Mouse (Mus musculus) liver, embryonic 11.5 days (tissue): ENCODE measurements around the gene Psmb6. TPM values are rescaled to one million over a fixed set of nuclear protein-coding genes. Genes with fewer than 3 reads are reported as not detected.
A peak's percentile ranks its signal among the peaks of the same experiment; 100 is the strongest.

Experiments used
- ATAC-seq: fragments of 200-750 bp; cut with Nextera tagmentation; replicated peaks from 2 replicates; pipeline ENCODE4 v1.8.0; 2017; ENCODE audit warnings: moderate number of reproducible peaks, mild to moderate bottlenecking, moderate TSS enrichment, moderate library complexity; ENCODE audit not compliant: low FRiP score
- DNase-seq: peaks from one replicate; pipeline ENCODE4 v3.0.0-alpha.2; 2017; ENCODE audit warnings: low spot score
- H3K27ac ChIP-seq: fragments of 300-500 bp; sonication (generic); 2 replicates; pipeline ENCODE4 v1.5.1; 2014; ENCODE audit warnings: mild to moderate bottlenecking, low read depth, low read length, control low read depth
- H3K27me3 ChIP-seq: fragments of 300-500 bp; sonication (generic); replicated peaks from 2 replicates; pipeline ENCODE4 v1.6.1; 2014; ENCODE audit warnings: low read length, mixed read lengths; ENCODE audit not compliant: control insufficient read depth, insufficient read depth
- H3K36me3 ChIP-seq: fragments of 300-500 bp; sonication (generic); 2 replicates; pipeline ENCODE4 v1.6.1; 2014; ENCODE audit warnings: mild to moderate bottlenecking, low read length, moderate library complexity, mixed read lengths; ENCODE audit not compliant: control insufficient read depth, insufficient read depth
- H3K4me1 ChIP-seq: fragments of 300-500 bp; sonication (generic); replicated peaks from 2 replicates; pipeline ENCODE4 v1.6.1; 2014; ENCODE audit warnings: low read length, mixed read lengths; ENCODE audit not compliant: control insufficient read depth, insufficient read depth
- H3K4me2 ChIP-seq: fragments of 300-500 bp; sonication (generic); 2 replicates; pipeline ENCODE4 v1.6.1; 2014; ENCODE audit warnings: mild to moderate bottlenecking, control low read depth, moderate library complexity
- H3K4me3 ChIP-seq: fragments of 300-500 bp; sonication (generic); 2 replicates; pipeline ENCODE4 v1.5.1; 2014; ENCODE audit warnings: low read depth, low read length, control low read depth
- H3K9ac ChIP-seq: fragments of 300-500 bp; sonication (generic); 2 replicates; pipeline ENCODE4 v1.6.1; 2014; ENCODE audit warnings: low read depth, low read length, control low read depth
- H3K9me3 ChIP-seq: fragments of 300-500 bp; sonication (generic); 2 replicates; pipeline ENCODE4 v1.6.1; 2016; ENCODE audit warnings: low read length, inconsistent platforms, mixed read lengths; ENCODE audit not compliant: control insufficient read depth
- WGBS: fragments of 180-500 bp; shearing (Covaris S2); extraction: QIAGEN DNeasy Blood & Tissue Kit; methylation state at CpG from one replicate; pipeline ENCODE4 v1.1.7; 2014; 5-methylcytosine and 5-hydroxymethylcytosine counted together
- polyA plus RNA-seq: library from polyadenylated mRNA; unstranded; fragments of >200 nt; fragmentation: Nextera tagmentation; extraction: Ambion mirVana; gene quantifications from 2 replicates; pipeline ENCODE4 v1.2.1, GENCODE M21; 2014

The Psmb6 gene
- polyA plus RNA-seq, 1 experiment from 2014 or later: 649 TPM

DNA sequence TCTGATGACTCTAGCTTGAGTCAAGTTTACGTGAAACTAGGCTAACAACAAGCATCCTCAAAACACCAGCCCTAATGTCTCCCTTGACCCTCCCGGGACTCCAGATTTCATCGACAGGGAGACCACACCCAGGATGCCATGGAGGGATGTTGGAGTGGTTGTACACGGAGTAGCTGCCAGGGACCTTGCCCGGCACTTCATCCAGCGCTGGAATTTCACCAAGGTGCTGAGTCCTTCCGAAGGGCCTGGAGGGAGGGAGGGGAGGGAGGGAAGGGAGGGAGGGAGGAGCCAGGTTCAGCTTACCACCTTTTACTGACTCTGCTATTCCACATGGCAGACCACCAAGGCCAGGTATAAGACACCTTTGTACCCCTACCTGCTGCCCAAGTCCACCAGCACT, 28.8 kb downstream of the Psmb6 start:
- H3K36me3 ChIP-seq: no peaks in the 10 kb centered on the region
- H3K9ac ChIP-seq: no peak overlapping the region
- no peak overlapping the region for H3K27ac ChIP-seq
- H3K9me3 ChIP-seq: no peaks in the 10 kb centered on the region
- H3K4me1 ChIP-seq: no peaks in the 10 kb centered on the region
- H3K27me3 ChIP-seq: peaks cover 9% of the 10 kb centered on the region; the same call in 1 of the 2 replicates
- no peak for DNase-seq
- 39% methylated on average over 7 of the region's 7 CpGs for WGBS
- no peak overlapping the region for H3K4me2 ChIP-seq
- ATAC-seq: no peak
- H3K4me3 ChIP-seq: no peak overlapping the region

DNA sequence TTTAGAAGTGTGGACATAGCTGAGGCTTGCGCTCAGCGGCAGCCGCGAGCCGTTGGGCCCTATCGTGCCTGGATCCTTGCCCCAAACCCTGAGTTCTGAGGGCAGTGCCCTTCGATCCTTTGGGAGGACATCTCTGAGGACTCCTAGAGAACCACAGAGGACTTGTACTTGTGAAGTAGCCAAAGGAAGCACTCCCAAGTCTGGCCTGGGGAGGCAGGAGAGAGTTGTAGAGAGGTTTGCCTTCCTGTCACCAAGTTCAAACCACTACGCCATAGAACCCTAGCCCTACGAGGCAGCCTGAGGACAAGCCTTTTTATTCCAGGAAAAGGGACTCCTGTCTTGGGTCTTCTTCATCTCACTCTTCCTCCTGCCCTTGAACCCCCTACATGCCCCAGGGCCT, 32.4 kb downstream of the Psmb6 start:
- Histone ChIP-seq H3K27ac (no peak overlapping the region), H3K9me3 (no peaks in the 10 kb centered on the region), H3K27me3 (0 out of 2 replicates have a peak, but pooled peaks cover 4% of the 10 kb centered on the region), H3K4me3 (no peak overlapping the region), H3K9ac (no peak overlapping the region), H3K36me3 (no peaks in the 10 kb centered on the region), H3K4me2 (no peak overlapping the region), H3K4me1 (peaks cover 3% of the 10 kb centered on the region; the same call in 1 of the 2 replicates)
- no peak for ATAC-seq
- no peak for DNase-seq
- 83% methylated on average over 9 of the region's 9 CpGs for WGBS

DNA sequence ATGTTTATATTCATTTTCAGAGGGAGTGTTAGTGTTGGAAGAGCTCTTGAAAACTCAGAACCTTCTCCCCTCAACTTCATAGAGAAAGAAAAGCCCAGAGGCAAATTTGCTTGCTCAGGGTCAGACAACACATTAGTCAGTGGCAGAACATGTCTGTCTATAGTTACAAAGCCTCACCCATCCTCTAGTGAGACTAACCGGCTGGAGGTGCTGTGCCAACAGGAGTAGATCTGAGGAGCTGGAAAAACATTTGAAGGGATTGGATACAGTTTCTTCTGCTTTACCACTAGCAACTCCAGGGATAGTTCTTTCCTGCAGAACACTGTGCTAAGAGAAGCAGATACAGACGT, 36.7 kb downstream of the Psmb6 start:
- H3K4me2 ChIP-seq: peak overlapping the region; percentile 84
- H3K27ac ChIP-seq: peak overlapping the region; percentile 80; the same call in 1 of the 2 replicates
- H3K36me3 ChIP-seq: no peaks in the 10 kb centered on the region
- 6% methylated on average over 2 of the region's 2 CpGs for WGBS
- DNase-seq: no peak
- peak overlapping the region; percentile 84 for H3K4me3 ChIP-seq
- H3K9ac ChIP-seq: peak overlapping the region; percentile 84
- no peak; the same call in 1 of the 2 replicates for ATAC-seq
- peaks cover 23% of the 10 kb centered on the region for H3K4me1 ChIP-seq
- no peaks in the 10 kb centered on the region for H3K27me3 ChIP-seq
- no peaks in the 10 kb centered on the region for H3K9me3 ChIP-seq

- peak; percentile 87 for DNase-seq
- no peaks in the 10 kb centered on the region for H3K9me3 ChIP-seq
- 1% methylated on average over 54 of the region's 57 CpGs for WGBS
- peak within 1 kb of the TSS; percentile 84 for H3K9ac ChIP-seq
- H3K27me3 ChIP-seq: no peaks in the 10 kb centered on the region
- no peaks in the 10 kb centered on the region for H3K36me3 ChIP-seq
- peak within 1 kb of the TSS; percentile 80 for H3K27ac ChIP-seq
- peak within 1 kb of the TSS; percentile 84 for H3K4me2 ChIP-seq
- H3K4me1 ChIP-seq: peaks cover 23% of the 10 kb centered on the region
- ATAC-seq: peak; percentile 84
- H3K4me3 ChIP-seq: peak within 1 kb of the TSS; percentile 84
These were observed 37.3 kb downstream of the Psmb6 start, which contains the start of gene Mink1 for GRCm38 (mm10) chr11:70562287-70562994. Gene Mink1 (plus strand): TSS chr11:70562881.

GRCm38 (mm10) chr11:70562995-70563469, 37.9 kb downstream of the Psmb6 start:
- DNase-seq (no peak), ATAC-seq (peak; percentile 13)
- Histone ChIP-seq H3K27me3 (no peaks in the 10 kb centered on the region), H3K9me3 (no peaks in the 10 kb centered on the region), H3K4me1 (peaks cover 23% of the 10 kb centered on the region), H3K4me2 (peak overlapping the region; percentile 84), H3K9ac (peak overlapping the region; percentile 84), H3K27ac (peak overlapping the region; percentile 80), H3K36me3 (no peaks in the 10 kb centered on the region), H3K4me3 (peak overlapping the region; percentile 84)
- WGBS: 0% methylated on average over 23 of the region's 31 CpGs

DNA sequence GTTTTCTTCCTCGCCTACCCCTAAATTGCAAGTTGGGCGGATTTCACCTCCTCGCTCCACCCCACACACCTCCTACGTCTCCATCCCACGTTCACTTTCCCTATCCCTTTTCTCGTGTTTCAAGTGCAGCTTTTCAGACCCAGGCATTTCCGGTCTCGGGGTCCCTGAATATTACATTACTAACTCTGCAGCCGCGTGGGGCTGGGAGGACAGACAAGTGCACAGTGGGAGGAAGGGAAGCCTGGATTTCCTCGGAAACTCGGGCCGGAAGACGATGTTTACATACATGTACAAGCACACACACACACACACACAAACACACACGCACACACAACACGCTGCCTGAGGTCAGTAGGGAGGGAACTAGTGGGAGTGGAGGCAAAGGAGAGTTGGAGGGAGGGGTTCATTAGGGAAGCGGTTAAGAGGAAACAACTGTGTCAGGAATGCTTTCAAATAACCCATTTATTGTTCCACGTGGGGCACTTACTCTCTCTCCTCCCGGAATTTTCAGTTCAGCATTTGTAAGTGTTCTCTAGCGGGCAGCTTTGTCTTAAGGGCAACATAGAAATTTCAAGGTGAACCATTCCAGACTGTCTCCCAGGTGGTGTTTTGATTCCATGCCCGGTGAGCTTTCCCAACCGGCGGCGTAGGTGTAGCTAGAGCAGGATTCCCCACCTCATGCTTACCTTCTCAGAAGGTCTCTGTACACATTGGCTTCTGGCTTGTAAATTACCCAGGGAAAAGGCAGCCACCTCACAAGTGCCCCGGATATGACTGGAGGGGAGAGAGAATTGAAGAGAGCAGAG, 38.5 kb downstream of the Psmb6 start:
- Histone ChIP-seq H3K4me3 (peak overlapping the region; percentile 84), H3K9ac (peak overlapping the region; percentile 84), H3K36me3 (no peaks in the 10 kb centered on the region), H3K27me3 (no peaks in the 10 kb centered on the region), H3K4me1 (peaks cover 23% of the 10 kb centered on the region), H3K9me3 (no peaks in the 10 kb centered on the region), H3K4me2 (peak overlapping the region; percentile 84), H3K27ac (peak overlapping the region; percentile 80)
- ATAC-seq: no peak
- 6% methylated on average over 25 of the region's 25 CpGs for WGBS
- peak; percentile 54 for DNase-seq

GRCm38 (mm10) chr11:70564276-70564873, 39.2 kb downstream of the Psmb6 start:
- ATAC-seq: no peak
- Histone ChIP-seq H3K4me3 (peak overlapping the region; percentile 84), H3K4me1 (peaks cover 24% of the 10 kb centered on the region), H3K27ac (0 out of 2 replicates have a peak overlapping the region, but pooled peaks have one; percentile 80), H3K9ac (peak overlapping the region; percentile 84; the same call in 1 of the 2 replicates), H3K4me2 (peak overlapping the region; percentile 84), H3K9me3 (no peaks in the 10 kb centered on the region), H3K36me3 (no peaks in the 10 kb centered on the region), H3K27me3 (no peaks in the 10 kb centered on the region)
- no peak for DNase-seq
- 40% methylated on average over 4 of the region's 4 CpGs for WGBS

GRCm38 (mm10) chr11:70566586-70566985, 41.4 kb downstream of the Psmb6 start:
- Histone ChIP-seq H3K9ac (no peak overlapping the region), H3K27ac (no peak overlapping the region), H3K4me2 (no peak overlapping the region), H3K4me1 (peaks cover 42% of the 10 kb centered on the region), H3K4me3 (no peak overlapping the region), H3K36me3 (no peaks in the 10 kb centered on the region), H3K27me3 (no peaks in the 10 kb centered on the region), H3K9me3 (no peaks in the 10 kb centered on the region)
- no peak for DNase-seq
- ATAC-seq: no peak
- 86% methylated on average over 7 of the region's 7 CpGs for WGBS
